Mouse (Mus musculus): ENCODE data around the gene Fibin.

Gene Fibin

DNA sequence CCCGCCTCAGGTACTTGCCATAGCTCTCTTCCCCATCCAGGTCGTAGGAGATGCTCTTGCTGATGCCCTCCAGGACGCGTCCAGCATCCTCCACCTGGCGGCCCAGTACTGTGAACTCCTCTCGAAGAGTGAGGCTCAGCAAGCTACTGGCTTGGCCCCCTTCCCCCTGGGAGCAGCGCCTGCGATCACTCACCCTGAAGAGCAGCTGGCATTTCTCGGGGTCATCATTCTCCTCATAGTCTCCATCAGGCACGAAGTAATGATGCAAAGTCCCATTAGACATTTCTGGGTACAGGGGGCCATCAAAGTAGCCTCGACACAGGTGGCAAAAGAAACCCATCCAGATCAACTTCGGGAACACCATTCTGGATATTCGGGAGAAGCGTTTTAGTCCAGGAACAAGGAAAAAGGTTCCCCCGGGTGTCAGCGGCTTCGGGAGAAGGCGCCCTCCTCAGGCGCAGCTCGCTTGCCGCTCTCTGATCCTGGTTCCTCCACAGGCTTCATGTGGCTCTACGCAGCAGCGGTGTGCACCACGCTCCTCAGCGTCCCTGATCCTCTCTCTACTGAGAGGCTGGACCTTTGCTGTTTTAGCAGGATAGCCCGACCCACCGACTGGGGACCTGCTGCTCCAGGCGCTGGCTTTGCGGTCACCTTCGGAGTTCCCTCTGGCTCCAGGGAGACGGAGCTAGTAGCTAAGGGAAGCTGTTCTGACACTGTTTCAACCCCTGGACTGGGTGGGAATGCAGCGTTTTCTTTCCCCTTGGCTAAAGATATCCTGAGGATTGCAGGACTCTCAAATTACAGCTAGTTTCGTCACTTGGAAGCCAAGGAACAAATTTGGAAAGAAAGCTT, at the start of gene Fibin:
TSS of gene Fibin (minus strand) at position 752 of the 852 bp plus-strand sequence.
- DNase-seq (ENCODE audit: low spot score) = no peak

DNA sequence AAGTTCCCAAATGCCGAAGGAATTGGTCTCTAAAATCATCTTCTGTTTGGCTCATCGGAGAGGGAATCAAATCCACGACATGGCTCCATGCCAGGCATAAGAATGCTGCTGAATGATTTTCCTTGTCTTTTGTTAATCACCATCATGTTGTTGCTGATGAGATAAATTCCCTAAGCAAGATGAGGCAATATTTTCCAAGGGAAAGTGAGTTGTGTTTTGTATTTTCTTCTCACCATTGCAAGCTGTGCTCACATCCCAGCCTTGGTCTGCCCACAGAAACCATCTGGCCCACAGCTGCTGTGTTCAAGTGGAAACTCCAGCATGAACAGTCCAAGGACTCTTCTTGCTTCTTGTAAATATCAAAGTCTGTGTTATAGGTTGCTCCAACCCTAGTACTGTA, 48.4 kb upstream of the Fibin start:
- no peak for DNase-seq (ENCODE audit: low spot score)

DNA sequence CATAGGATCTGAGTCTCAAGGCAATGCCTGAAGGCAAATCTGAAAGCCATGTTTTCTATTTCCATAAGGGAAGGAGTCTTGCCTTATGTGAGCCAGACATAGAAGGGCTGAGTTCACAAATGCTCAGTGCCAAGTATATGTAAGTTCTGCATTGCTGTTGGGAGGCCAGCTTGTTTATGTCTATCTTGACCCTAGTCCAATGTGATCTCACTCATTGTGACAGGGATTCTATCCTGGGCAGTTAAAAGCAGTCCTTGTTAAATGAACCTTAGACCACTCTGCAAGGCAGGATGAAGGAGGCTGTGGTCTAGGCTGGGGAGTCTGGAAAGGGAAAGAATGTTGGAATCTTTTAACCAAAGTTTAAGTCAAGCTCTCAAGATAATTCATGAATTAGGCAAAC, 45.8 kb upstream of the Fibin start:
- no peak for DNase-seq (ENCODE audit: low spot score)

DNA sequence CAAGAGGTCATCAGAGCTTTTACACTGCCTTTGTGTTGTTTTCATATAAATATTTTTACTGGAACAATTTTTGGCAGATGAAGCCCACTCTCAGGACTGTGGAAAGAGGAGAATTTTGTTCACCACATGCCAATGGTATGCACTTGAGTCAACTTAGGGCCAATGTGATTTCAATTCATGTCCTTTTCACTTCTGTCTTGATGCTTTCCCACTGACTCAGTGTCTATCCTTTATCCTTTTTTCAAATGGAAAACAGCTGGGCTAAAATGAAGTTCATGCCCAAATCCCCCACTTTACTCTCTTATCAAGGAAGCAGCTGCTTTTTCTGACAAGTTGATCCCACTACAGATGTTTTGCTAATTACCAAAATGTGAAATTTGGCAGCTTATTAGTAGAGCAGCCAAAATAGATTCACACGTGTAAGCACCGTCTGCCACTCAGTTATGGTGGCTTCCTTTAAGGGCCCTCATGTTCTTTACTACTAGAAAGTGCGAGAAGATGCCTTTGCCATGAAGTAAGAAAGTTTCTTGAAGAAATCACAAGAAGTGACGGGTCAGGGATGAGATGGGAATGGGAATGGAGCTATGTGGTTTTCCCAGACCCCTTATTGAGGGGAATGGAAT, 29.8 kb upstream of the Fibin start:
- DNase-seq (ENCODE audit: low spot score) = no peak

DNA sequence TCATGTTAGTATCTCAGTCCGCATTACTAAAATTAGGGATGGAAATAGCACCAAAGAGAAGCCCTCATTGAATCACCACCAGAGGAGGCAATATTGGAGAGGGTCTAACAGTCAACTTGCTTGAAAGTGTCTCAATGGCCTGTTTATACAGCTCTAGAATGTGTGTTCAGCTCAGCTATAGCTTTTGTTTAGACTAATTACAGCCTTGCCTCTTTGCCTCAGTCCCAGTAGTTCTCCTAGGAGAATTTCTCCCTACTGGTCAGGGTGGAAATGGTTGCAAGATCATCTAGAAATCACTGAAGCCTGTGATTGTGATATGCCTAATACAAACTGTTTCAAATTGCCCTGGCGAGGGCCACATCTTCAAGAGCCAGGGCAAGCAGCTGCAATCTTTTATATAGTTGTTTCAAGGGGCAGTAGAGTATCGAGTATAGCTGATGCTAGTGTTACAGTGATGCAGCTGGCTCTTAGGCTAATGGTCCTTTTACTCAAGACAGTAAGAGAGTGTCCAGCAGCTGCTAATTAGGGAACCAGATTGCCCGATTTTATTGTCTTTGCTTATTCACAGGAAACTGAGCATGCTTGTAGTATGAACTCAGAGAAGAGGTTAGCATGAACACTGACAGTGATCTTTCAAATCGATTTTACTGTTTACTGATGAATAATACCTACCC, 27.9 kb upstream of the Fibin start:
- DNase-seq (ENCODE audit: low spot score) = no peak

DNA sequence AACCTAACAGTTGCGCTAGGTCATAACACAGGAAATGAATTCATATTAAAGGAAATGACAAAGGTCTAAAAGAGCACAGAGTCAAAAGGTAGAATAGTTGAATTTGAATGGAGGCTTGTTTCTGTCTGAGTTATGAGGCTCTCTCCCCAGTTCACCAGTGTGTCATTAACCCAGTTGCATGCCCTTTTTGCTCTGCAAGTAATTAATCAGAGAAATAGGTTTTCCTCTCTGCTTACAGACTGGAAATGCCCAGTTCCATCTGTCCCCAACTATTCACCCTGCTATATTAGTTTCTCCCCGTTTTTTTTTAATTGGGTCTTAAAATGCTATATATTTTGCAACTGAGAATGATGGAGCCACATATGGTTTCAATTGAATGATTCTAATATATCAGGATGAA, 16.8 kb upstream of the Fibin start:
- no peak for DNase-seq (ENCODE audit: low spot score)

DNA sequence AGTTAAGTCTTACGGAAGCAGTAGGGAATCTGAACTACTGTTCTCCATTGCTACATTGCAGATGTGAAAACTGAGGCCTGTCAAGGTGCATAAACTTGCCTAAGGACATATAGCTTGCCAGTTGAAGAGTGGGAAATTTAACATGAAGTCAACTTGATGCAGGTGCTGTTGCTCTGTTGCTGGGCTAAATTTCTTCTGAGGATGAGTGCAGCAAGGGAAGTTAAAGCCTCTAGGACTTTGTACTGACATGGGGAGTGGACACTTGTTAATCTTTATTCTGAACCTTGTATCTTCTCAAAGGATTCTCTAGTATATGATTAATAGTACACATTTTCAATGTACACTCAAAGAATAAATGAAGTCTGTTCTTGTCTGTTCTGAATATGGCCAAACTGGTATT, 13.7 kb upstream of the Fibin start:
- DNase-seq (ENCODE audit: low spot score) = no peak

DNA sequence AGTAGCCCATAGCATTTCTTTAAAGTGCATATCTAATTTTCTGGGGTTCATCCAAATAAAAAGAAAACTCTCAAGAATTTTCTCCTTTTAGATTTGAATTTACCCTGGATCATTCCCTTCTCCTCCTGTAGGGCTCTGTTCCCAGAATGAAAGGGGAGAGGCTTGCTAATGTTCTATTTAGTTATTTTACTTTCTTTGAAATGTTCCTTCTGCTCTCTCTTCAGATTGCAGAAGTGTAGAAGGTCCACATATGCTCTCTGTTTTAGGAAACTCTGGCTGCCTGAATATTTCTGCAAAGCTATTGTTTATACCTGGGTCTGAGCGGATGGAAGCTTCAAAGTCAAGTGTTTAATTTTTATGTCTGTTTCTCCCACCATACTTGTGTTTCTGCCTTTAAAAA, 12.5 kb upstream of the Fibin start:
- DNase-seq (ENCODE audit: low spot score) = no peak

DNA sequence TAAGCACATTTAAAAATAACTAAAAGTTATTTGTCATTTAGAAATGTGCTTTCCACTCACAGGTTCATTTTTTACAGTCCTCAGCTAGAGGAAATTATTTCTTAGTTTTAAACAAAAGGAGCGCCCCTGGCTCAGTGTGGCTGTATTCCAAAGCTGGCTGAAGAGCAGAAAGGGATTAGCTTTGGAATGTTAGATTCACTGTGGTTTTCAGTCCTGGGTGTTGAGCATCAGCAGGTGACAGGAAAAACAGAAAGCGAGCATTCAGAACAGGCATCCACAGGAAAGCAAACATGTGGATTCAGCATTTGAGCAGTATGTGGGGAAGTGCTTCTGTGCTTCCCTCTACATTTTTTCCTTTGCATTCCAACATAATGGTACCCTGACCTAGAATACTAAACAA, 10.2 kb upstream of the Fibin start:
- no peak for DNase-seq (ENCODE audit: low spot score)

DNA sequence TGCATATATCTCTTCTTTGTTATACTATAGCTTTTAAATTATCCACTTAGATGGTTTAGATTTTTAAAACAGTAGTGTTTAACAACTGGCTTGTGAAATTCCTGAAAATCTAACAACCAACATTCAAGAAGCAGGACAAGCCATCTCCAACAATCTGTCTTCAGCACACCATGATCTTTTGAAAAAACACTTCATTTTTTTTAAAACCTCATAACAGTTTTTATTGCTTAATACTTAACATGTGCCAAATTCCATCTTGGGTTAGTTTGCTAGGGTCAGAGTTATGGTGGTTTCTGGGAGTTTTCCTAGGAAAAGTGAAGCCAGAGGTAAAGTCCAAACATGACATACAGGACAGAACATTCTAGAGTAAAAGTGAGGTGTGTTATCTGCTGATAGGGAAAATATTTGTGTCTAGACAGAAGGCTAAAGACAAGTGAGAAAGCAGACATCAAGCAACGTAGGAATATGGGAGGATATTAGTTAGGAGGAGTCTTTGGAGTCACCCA, 4.5 kb upstream of the Fibin start:
- DNase-seq (ENCODE audit: low spot score) = no peak

DNA sequence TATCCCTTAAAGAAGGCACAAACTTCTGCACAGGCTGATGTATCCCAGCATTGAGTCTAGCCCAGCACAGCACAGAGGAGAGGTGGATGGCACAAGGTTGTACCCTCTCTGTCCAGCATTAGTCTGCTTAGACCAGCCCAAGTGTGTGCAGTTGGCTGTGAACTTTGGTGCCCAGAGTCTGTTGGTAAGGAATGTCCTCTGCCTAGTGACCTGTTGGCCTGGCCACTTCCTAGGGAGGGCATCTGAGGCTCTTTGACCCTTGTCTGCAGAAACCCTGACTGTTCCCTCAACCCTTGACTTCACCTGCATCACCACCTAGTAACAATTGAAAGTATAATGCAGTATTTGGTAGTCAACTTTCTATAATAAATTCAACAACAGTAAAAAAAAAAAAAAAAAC, 2.4 kb upstream of the Fibin start:
- no peak for DNase-seq (ENCODE audit: low spot score)

DNA sequence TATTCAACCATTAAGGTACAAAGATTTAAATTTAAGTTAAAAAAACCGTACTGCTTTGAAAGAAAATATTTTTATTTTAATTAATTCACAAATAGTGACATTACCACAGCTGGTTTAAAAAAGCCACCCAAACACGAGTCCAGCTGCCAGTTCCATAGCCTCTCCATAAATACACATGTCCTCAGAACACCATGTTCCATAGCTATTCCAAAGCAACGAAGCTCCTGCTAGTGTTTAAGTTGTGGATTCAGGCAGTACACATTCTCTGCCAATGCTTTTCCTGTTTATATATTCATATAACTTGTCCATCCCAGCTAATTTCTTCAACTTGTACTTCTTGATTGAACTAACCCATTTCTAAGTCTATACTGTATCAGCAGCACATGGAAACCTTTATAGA, 872 bp upstream of the Fibin start:
- DNase-seq (ENCODE audit: low spot score) = no peak

DNA sequence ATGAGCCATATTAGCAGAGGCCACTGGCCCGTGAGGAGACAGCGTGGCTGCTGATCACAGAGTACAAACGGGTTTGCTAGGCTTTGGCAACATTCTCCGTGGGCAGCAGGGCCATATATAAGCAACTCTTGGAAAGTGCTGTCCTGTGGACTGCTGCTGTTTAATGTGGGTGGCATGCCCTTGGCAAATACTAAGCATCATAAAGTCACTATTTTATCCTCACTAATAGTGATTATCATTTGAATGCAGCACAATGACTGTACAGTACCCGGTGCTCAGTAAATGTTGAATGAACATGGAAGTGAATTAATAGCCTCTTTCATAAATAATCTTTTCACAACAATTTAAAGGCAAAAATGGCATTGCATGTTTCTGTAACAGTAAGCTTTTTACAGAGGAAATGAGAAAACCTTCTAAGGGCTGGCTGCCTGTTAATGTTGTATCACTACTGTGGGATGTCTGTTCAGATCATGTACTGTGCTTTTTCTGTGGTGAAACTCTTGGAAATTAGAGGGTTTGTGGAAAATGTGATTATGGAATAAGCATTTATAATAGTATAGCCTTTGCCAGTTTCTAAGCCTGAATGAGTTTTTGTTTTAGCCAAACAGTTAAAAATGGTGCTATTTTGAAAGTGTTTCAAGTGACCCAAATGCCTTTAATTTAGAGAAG, 9.5 kb downstream of the Fibin start:
- no peak for DNase-seq (ENCODE audit: low spot score)

DNA sequence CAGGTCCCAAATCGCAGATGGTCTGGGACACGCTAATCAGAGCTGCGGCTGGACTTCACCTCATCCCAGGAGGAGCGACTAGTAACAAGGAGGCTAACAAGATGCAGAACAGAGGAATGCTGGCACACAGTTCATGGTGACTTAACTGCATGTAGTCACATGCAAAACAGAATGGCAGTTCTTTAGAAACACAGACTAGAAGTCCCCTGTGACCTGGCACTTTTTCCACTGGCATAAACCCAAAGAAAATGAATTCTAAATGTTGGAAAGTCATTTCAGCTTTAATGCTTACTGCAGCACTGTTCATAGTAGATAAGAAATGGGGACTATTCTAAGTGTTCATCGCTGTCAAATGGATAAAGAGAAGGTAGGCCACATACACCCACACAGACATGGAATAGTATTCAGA, 11.1 kb downstream of the Fibin start:
- DNase-seq (ENCODE audit: low spot score) = no peak

DNA sequence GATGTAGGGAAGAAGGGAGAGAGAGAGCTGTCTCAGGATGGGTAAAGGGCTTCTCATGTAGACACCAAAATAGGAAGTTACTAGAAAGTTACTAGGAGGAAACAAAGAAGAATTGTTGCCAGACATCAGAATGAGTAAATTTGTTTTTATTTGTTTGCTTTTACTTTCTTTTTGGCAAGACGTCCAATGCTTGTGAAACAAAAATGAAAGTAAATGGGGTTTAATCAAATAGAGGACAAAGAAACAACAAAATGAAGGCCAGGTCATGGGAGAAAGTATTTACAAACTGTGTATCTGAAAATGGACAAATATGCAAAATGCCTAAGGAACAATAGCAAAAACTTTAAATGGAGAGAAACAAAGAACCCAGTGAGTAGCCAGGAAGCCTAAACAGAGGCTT, 11.6 kb downstream of the Fibin start:
- no peak for DNase-seq (ENCODE audit: low spot score)

DNA sequence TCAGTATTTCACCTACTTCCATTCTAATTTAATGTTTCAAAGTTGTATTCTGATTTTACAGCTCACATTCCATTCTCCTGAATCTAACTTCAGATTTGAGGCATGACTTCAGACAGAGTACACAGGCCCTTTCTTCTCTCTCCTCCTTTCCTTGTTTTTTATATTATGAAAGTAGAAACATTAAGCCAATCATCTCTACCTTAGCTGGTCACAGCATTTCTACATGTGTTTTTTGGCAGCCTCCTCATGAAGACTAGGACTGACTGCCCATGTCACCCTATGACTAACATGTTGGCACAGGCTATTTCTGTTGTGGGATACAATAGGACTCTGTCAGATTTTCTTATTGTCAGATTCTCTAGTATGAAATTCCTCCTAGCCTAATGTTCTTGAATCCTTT, 34.0 kb downstream of the Fibin start:
- DNase-seq (ENCODE audit: low spot score) = no peak

DNA sequence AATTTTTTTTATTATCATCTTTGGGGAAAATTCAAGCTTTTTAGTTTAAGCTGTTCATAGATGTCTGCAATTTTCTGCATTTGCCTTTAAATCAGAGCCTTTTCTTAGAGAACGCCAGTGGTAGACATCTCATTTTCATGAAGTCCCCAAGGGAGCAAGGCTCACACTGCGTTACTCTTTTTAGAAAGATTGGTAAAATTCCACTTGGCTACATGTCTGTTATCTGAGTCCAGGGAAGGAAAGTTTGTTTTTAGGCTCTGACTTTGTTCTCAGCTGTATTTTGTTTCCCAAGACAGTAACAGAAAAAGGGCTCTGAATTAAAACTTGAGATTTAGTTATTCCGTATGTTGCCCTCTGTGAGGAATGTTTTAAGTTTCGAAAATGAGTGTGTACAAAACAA, 43.0 kb downstream of the Fibin start:
- DNase-seq (ENCODE audit: low spot score) = no peak

DNA sequence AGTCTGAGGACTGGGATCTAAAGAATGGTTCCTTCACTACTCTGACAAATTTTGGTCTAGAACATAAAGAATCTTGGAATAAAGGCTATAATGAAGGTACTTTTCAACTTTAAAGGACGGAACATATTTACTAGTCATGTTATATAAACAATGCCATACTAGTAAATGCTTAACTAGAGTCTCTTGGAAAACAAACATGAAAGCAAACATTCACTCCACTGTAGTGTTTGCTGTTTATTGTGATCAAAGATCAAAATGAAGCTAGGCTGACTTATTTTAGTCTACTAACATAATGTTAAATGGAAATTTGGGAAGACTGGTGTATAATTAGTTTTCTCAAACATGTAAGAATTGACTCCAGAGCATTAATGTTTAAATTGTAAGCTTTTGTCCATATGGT, 43.7 kb downstream of the Fibin start:
- DNase-seq (ENCODE audit: low spot score) = no peak

DNA sequence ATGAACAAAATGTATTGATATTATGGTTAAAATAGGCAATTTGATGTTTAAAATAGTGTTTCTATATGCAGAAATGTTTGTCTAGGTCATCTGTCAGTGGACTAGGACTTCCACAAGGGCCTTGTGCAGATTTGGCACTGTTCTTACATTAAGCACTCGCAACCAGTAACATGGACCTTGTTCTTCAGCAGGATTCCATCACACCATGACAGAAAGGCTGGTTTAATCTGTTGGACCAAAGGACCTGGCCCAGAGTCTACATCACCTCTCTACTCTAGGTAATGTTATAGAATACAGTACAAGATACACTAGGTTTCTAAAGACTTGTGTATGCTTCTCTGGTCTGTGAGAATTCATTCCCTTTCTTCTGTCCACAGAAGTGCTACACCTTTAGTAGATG, 44.3 kb downstream of the Fibin start:
- no peak for DNase-seq (ENCODE audit: low spot score)

DNA sequence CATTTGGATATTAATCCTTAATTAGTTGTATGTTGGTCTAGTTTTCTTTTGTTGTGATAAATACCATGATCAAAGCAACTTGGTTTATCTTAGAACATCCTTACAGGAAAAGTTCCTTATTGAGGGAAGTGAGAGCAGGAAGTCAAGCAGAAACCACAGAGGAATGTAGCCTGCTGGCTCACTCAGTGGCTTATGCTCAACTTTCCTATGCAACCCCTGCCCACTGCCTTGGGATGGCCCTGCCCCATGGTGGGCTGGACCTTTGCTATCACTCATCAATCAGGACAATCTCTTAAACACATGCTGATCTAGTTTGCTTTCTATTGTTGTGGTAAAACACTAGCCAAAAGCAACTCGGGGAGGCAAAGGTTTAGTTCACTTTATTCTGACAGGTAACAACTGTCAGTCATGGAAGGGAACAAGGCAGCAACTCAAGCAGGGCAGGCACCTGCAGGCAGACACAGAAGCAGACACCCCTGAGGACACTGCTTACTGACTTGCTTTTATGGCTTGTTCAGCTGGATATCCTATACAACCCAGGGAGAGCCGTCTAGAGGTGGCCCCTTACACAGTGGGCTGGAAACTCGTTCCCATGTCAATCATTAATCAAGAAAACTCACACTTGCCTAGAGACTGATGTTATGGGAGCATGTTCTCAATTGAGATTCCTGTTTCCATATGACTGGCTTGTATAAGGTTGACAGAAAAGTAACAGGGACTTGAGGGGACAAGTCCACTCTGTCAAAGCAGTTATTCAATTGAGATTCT, 46.7 kb downstream of the Fibin start:
- DNase-seq (ENCODE audit: low spot score) = no peak

DNA sequence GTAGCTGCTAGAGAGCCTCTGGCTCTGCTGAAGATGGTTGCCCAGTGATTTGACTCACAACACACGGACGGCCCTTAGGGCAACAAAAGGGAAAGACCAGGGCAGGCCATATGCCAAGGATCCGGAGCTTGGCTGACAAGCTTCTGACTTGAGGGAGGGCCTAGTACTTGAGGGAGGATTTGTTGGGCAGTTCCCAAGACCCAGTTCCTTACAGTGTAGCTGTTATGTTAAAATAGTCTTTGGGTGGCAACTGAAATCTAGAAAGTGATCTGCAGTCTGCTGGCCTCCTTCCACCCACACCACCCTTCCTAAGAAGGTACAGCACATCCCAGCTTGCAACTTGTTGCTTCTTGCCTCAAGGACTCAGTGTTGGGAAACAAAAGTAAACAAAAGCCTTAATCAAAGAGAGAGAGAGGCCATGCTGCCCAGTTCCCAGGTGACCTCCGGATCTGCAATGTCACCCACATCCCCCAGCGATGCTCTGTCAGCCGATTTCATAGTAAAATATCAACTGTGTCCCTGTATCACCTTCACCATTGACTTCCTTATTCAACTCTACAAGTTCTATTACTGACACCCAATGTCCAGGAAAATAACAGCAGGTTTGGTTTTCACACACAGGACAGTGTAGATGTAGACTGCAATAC, 48.4 kb downstream of the Fibin start, which contains the start of gene Bbox1:
TSS of gene Bbox1 (minus strand) at position 52 of the 647 bp plus-strand sequence.
- no peak for DNase-seq (ENCODE audit: low spot score)

Data from c-Kit-positive CD71-positive TER-119-positive erythroid progenitor cells, embryonic 14.5 days (primary cell).